Mouse (Mus musculus) stomach, postnatal 0 days (tissue): Measurements from ENCODE around the gene Mad2l1bp.

Experiments
- CTCF ChIP-seq: IDR thresholded peaks from 2 replicates; pipeline ENCODE4 v1.5.1; 2016; ENCODE audit warnings: antibody characterized with exemption, low read depth, mild to moderate bottlenecking, moderate library complexity
- EP300 ChIP-seq: optimal IDR thresholded peaks from 2 replicates; pipeline ENCODE3; 2016; ENCODE audit warnings: antibody characterized with exemption

GRCm38 (mm10) chr17:46143578-46144423, 9.6 kb downstream of the Mad2l1bp start, which contains the start of gene Rsph9:
- TF ChIP-seq CTCF (no peak), EP300 (no peak)
